Mouse (Mus musculus): ENCODE measurements around the gene Ccdc96. TPM values are rescaled to one million over a fixed set of nuclear protein-coding genes. Genes with fewer than 3 reads are reported as not detected.

Gene Ccdc96
- total RNA-seq (2021) = under 1 TPM in 1 of 2 experiments, not detected in 1; 0.16 TPM
- long read RNA-seq, experiment 1 = 0 reads
- long read RNA-seq, experiment 2 = 0 reads

DNA sequence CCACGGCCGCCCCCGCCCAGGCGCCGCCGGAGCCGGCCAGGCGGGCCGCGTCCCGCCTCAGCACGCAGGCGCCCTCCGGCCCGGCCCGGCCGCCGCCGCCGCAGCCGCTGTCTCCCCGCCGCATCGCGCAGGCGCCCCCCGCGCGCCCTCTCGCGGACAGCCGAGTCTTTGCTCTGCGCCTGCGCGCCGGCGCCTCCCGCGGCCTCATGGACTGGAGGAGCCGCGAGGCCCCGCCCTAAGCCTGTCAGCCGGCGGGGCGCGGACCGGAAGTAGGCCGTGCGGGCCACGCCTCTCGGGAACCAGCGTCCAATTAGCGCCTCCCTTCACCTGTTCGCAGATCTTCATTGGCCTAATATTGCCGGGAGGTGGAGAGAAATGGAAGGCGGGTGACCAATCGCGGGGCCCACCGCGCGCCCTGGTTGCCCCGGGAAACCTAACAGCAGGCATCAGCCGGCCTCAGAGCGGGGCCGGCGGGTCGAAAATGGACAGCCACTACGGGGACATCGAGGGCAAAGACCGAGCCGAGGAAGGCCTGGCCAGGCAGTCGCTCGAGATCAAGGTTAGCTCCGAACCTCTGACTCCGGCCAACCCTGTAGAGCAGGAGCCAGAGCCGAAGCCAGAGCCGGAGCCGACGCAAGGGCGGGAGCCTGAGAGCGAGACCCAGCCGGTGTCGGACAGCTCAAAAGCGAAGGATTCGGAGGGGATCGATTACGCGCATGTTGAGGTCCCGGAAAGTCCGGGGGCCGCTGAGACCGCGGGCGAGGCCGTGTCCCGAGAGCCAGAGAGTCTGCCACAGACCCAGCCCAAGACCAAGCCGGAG is at the start of gene Ccdc96, which contains the start of gene Tada2b:
Gene Ccdc96, plus strand, starts transcription at position 418 of the 820 bp plus-strand sequence.
Gene Tada2b, minus strand, starts transcription at position 115 of the 820 bp plus-strand sequence.
- intact Hi-C loops (cut with DNase I; ENCODE audit: low total_unique reads) = loop anchor here (10.0 kb wide), 1 partner anchor 100 kb away; no protein-coding TSS in a partner anchor
- DNase-seq = peak; percentile 98

DNA sequence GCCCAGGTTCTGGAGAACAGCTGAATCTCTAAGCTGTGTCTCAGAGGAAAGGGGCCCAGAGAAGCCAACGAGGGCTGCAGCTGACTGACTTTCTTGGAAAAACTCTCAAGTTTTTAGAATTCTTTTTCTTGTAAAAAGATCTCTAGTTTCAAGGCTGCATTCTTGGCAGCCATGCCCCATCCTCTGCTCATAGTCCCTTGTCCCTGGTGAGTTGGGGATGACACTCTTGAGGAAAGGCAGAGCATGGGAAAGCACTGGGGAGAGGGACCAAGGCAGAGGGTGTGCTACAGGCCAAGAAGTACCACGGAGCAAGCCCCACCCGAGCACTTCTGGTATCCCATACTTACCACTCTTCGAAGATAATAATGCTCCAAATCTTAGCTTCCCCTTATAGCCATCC is 47.5 kb upstream of the Ccdc96 start:
- peak; percentile 23 for DNase-seq
- intact Hi-C loops (cut with DNase I; ENCODE audit: low total_unique reads) = no loop called here

DNA sequence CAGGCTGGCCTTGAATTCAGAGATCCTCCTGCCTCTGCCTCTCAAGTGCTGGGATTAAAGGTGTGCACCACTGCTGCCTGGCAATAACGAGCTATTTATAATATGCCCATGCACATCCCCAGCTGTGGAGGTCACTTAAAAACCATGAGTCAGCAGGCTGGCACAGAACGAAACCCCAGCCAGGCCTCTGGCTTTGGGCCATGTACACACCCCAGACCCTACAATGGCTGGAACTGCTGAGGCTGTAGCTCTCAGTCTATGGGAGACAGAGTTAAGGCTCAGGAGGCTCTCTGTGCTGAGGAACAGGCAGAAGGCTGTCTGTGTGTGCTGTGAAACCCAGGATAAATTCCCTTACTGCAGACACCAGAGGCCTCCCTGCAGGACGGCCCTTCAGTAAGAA is 43.6 kb upstream of the Ccdc96 start:
- no peak for DNase-seq
- intact Hi-C loops (cut with DNase I; ENCODE audit: low total_unique reads) = no loop called here

DNA sequence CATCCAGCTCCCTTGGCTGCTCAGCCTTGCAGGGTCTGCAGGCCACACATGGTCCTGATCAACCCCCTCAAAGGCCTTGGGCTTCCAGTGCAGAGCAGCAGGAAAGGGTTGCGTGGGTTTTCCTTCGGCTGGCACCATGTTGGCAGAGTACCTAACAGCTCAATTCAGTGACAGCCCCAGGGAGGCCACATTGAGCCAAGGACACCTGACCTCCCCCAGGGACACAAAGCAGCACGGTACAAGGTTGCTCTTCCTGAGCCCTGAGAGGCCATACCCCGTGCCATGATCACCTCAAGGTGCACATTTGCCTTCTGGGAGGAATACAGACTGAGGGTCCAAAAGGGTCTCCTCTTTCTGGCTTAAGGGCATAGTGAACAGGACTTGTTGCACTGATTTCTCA is 39.8 kb upstream of the Ccdc96 start:
- no peak for DNase-seq
- intact Hi-C loops (cut with DNase I; ENCODE audit: low total_unique reads) = no loop called here

DNA sequence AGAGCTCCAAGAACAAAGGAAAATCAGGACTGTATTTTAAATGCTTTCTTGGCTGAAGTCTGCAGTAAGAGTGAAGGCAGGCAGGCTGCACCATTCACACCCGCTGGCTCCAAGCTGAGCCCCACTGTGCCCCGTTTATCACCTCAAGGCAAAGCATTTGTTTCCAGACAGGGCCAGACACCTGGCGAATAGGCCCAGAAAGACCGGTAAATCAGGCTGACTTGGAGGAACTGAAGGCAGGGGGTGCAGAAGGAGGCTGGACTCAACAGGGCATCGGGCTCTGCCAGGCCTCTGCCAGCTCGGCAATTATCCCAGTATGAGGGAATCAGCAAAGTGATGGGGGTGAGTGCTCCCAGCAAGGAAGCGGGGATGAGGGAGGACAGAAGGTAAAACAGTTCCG is 39.4 kb upstream of the Ccdc96 start:
- intact Hi-C loops (cut with DNase I; ENCODE audit: low total_unique reads) = no loop called here
- DNase-seq = no peak

DNA sequence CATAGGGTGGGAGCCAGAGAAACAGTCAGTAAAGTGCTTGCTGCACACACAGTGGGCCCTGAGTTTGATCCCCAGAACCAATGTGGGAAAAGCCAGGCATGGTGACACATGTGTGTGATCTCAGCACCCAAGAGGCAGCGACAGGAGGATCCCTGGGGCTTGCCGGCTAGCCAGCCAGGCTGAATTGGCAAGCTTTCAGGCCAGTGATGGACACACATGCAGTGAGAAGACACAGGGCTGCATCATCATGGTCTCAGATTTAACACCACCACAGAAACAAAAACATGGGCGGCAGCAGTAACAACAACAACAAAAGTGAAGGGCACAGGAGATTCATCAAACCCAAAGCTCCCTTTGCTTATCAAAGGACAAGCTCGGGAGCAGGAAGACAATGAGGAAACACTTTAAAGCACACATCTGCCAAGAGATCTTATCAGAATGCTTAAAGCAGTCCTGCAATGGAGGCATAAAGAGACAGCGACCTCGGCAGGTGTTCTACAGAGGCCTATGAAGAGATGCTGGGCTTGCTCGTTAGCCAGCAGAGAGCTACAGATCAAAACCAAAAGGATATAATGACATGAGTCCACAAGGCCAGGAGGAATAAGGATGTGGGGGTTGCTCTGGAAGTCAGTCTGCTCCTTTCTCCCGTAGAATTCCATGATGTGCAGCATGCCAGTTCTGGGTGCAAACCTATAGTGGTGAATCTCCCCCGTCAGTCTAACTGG is 38.1 kb upstream of the Ccdc96 start:
- intact Hi-C loops (cut with DNase I; ENCODE audit: low total_unique reads) = no loop called here
- no peak for DNase-seq

DNA sequence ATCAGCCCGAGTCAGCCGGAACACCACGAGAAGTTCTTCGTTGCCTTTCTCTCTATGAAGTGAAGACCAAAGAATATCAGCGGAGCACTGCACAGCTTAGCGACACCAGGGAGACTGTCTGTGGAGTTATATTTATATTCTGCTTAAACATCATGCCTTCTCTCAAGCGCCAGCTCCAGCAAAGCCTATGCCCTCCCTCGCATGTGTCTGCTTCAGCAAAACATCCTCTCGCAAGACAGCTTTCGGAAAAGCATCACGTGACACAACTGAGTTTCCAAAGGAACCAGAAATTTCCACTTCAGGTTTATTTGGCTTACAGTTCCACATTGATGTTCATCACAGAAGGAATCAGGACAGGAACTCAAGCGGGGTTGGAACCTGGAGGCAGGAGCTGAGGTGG is 36.5 kb upstream of the Ccdc96 start:
- no peak for DNase-seq
- intact Hi-C loops (cut with DNase I; ENCODE audit: low total_unique reads) = no loop called here

DNA sequence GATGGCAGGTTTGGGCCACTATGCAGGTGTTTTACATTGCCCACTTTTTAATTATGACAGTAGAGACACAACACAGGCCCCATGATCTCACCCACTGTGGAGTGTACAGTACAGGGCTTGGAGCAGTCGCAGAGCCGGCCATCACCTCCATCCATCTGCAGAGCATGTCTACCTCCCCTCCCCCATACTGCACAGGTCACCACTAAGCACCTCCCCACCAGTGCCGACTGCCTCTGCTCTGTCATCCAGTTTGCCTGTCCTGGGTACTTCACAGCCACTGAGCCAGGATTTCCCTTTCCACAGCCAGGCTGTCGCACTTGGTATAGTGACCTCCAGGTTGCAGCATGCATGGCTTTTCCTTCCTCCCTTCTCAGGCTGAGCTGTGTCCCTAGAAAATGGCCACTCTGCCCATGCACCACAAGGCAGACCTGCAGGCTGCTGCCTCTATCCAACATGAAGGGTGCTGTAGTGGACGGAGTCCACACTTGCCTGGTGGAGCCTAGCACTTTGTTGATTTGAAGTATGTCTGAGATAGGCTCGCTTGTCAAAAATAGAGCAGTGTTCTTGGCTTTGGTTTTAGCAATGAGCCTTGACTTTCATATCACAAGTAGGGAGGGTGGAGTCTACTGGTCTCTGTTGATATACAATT is 34.6 kb upstream of the Ccdc96 start:
- intact Hi-C loops (cut with DNase I; ENCODE audit: low total_unique reads) = no loop called here
- DNase-seq = no peak

DNA sequence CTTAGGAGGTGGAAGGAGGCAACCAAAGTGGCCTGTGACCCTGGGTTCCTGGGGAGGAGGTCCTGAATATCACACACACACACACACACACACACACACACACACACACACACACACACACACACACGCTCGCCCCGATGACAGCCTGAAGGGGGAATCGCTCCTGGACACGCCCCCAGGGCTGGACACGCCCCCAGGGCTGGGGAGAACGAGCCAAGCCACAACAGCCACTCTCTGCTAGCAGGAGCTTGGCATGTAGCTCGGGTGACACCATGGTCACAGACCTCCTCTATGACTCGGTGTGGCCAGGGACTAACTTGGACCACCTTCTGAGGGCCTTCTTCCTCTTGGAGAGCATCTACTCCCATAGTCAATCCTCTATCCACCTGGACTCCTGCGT is 33.3 kb upstream of the Ccdc96 start:
- DNase-seq = no peak
- intact Hi-C loops (cut with DNase I; ENCODE audit: low total_unique reads) = no loop called here

DNA sequence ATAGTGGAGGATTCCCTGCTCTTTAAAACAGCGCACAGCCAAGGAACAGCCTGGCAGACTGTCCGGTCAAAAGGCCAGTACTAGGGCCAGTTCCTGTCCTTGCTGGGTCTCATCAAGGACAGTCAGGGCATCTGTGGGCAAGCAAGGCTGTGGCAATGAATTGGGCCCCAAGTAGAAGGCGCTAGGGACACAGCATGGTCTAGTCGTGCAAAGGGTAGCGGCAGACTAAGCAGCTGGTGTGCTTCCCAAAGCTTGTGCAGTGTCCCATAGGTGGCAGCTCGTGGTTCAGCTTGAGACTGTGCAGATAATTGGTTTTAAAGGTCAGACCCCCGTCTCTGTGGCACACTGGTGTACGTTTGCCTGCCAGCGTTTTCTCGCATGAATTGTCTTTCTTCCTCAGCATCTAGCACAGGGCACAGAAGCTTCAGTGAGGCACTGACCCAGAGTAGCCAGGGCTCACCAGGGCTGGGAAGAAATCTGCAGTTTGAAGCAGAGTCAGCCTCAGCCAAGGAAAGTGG is 32.5 kb upstream of the Ccdc96 start:
- DNase-seq = no peak
- intact Hi-C loops (cut with DNase I; ENCODE audit: low total_unique reads) = no loop called here

DNA sequence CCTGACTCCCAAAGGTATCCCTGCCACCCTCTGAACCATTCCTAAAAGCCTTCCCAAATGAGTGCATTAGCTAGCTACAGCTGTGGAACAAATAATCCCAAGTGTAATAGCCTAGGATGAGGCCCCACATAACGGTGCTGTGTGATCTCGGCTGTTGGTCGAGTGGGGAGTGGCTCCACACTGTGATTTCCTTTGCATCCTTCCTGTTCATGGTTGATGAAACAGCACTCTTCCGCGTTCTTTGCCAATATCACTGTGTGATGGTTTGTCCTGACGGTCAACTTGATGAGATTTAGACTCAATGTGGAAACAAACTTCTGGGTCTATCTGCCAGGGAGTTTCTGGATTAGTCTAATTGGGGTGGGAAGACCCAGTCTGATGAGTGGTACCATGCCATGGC is 31.6 kb upstream of the Ccdc96 start:
- DNase-seq = no peak
- intact Hi-C loops (cut with DNase I; ENCODE audit: low total_unique reads) = no loop called here

DNA sequence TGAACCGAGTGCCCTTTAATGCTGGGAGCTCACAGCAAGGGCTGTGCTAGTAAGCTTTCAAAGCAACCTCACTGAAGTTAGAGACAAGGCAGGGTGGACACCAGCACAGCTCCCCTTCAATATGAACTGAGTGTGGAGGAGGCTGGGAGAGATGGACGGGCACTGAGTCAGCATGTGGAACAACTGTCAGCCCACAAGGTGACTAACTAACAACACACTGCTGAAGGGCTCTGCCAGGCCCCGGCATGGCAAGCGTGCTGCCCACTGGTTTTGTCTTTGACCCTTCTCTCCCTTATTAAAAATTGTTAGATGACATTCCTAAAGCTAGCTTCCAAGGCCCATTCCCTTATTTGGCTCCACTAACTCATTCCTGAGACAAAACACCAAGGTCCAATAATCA is 26.7 kb upstream of the Ccdc96 start:
- no peak for DNase-seq
- intact Hi-C loops (cut with DNase I; ENCODE audit: low total_unique reads) = no loop called here

DNA sequence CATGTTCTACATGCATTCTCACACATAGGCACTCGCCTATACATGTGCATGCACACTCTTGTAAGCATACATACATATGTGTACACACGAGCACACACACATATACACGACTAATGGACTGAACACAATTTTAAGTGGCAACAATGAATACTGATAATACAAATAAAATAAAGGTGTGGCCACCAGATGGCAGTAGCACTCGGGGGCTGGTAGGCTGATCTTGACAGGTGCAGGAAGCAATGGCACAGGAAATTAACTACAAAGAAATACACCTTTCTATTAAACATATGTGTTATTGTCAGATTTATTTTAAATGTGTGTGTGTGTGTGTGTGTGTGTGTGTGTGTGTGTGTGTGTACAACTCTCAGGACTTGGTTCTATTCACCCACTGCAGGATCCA is 25.5 kb upstream of the Ccdc96 start:
- DNase-seq = no peak
- intact Hi-C loops (cut with DNase I; ENCODE audit: low total_unique reads) = no loop called here

DNA sequence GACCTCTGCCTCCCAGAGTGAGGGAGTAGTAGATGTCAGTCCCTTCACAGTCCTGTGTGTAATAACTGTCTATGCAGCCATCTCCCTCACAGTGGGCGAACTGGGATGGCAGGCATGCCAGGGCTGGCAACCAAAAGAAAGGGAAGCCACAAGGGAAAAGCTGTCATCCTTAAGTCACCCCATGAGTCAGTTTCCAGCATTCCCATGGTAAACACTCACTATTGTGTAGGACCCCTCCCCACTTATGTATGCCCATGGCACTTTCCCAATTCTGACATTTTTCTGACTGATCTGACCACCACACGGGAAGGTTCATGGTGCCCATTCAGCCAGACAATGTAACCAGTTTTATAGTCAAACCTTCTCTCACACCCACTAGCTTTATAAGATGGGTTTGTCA is 23.7 kb upstream of the Ccdc96 start:
- intact Hi-C loops (cut with DNase I; ENCODE audit: low total_unique reads) = loop anchor here (5.0 kb wide), 1 partner anchor 282 kb away; no protein-coding TSS in a partner anchor
- no peak for DNase-seq

DNA sequence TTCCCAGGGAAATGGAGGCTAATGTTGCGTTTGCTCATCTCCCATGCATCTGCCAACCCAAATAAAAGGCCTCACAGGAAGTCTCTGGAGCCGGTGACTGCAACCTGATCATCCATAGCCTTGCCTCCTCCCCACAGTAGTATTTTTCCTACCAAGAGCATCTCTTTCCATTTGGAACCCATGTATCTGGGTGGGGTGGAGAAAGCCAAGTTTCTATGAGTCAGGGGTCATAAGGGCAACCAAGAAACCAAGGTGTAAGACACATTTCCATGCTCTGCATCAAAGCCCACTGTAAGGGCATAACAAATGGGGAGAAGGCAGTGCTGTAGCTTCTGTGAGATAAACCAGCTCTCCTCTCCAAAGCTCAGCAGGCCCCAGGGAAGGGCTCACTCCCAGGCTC is 23.2 kb upstream of the Ccdc96 start:
- no peak for DNase-seq
- intact Hi-C loops (cut with DNase I; ENCODE audit: low total_unique reads) = loop anchor here (5.0 kb wide), 1 partner anchor 281 kb away; no protein-coding TSS in a partner anchor

DNA sequence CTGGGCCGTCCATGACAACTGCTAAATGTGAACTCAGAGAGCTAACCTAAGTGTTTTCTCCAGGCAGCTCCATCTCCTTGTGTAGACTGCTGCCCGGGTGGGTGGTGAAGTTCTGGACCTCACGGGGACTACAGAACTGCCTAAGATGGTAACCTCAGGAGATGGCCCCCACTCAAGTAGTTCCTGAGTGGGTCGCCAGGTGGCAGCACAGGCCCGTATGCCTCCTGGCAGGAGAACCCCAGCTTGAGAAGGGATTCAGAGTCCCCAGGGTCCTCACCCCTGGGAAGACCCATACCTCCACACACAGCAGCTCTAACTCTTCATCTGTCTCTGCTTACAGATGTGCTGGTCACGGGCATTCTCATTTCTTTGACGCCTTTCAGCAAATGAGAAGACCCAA is 21.6 kb upstream of the Ccdc96 start:
- intact Hi-C loops (cut with DNase I; ENCODE audit: low total_unique reads) = loop anchor here (5.0 kb wide), 1 partner anchor 279 kb away; no protein-coding TSS in a partner anchor
- peak; percentile 69 for DNase-seq

DNA sequence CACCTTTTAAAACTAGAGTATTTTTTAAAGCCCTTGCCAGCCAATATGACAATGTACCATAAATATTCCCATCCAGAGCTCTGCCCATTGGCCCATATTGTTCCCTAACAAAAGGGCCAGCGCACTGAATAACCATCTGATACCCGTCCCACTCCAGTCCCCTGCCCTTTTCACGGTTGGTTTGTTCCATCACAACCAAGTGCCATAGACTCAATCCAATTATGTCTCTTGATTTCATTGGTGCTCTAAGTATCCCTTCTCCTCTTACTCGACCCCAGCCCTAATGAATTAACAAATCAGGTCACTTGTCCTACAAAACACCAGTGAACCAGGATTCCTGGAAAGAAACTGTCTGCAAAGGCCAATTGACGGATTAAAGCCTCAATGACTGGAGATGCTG is 21.0 kb upstream of the Ccdc96 start:
- intact Hi-C loops (cut with DNase I; ENCODE audit: low total_unique reads) = loop anchor here (5.0 kb wide), 1 partner anchor 279 kb away; no protein-coding TSS in a partner anchor
- no peak for DNase-seq

DNA sequence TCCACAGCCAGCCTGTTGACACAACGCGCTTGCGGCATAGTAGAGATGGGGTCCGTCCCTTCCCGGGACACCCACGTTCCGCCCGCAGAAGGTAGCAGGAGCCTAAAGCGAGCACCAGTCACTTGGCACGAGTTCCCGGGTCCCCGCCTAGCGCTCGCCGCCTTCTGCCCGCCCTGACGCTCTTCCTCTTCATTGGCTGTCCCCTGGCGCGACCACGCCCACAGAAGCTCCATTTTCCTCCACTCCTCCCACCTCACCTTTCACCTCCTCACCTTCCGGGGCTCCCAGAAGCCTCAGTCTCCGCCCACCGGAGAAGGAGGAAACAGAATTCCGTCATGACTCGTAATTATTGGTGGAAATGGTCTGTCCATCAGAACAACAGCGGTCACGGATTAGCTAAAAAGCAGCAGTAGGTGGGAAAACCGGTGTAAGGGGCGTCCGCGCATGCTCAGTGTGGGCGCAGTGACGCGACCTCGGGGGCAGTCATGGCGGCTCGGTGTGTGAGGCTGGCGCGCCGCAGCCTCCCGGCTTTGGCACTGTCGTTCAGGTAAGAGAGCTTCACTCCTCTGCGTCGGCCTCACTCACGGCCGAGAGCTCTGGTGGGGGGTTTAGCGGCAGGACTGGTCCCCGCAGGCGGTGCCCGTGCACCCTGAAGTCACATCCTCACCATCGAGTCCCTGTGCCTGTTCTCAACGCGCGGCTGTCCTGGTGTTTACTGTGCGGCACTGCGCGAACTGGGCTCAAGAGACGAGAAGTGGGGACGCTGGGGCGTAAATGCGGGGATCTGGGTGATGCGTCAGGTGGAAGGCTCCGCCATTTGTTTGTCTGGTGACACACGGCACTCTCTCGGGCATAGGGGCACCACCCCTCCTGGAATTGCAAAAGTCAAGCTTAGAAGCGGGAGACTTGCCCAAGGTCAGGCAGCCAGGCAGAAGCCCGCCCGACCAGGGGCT is 19.4 kb upstream of the Ccdc96 start, which contains the start of gene Grpel1:
Gene Grpel1, plus strand, starts transcription at position 290 of the 953 bp plus-strand sequence.
- intact Hi-C loops (cut with DNase I; ENCODE audit: low total_unique reads) = loop anchor here (5.0 kb wide), 1 partner anchor 277 kb away; no protein-coding TSS in a partner anchor
- DNase-seq = peak; percentile 98

DNA sequence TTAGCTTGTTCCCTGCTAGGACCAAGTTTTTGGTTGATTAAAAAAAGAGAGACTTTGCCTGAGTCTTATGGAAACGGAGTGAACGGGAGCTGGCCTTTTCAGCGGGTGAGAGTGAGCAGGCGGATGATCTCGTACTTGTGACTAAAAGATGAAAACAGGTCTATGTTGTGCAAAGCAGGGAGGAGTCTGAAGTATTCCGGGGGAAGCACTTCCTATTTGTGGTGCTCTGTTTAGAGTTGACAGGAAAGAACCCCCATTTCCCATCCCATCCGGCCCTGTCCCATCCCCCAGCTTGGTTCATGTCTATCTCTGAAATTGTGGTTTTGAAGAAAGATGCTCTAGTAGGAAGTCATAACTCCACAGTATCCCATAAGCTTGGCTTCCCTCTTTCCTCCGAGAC is 18.5 kb upstream of the Ccdc96 start:
- intact Hi-C loops (cut with DNase I; ENCODE audit: low total_unique reads) = no loop called here
- DNase-seq = no peak
